Mouse (Mus musculus) erythroblast, embryonic 14.5 days (primary cell): ENCODE results near the gene Dchs1.

Source experiments
- GATA1 ChIP-seq: IDR thresholded peaks from 2 replicates; pipeline ENCODE4 v1.6.1; 2012; ENCODE audit warnings: low read length, inconsistent platforms, mixed read lengths
- TAL1 ChIP-seq: IDR thresholded peaks from 3 replicates; pipeline ENCODE4 v1.6.1; 2012; ENCODE audit warnings: low read length, inconsistent platforms, mixed read lengths

- TF ChIP-seq GATA1 (no peak), TAL1 (no peak)
Measured at GRCm38 (mm10) chr7:105703184-105703583, 84.3 kb downstream of the Dchs1 start.
